Mouse (Mus musculus) neural tube, embryonic 10.5 days (tissue): Measurements from ENCODE around the gene Zcchc4.
A peak's percentile ranks its signal among the peaks of the same experiment; 100 is the strongest.

ENCODE experiments used
- DNase-seq: peaks from one replicate; pipeline ENCODE4 v3.0.0-alpha.2; 2017; ENCODE audit warnings: low spot score; ENCODE audit errors: extremely low spot score

Gene Zcchc4

DNA sequence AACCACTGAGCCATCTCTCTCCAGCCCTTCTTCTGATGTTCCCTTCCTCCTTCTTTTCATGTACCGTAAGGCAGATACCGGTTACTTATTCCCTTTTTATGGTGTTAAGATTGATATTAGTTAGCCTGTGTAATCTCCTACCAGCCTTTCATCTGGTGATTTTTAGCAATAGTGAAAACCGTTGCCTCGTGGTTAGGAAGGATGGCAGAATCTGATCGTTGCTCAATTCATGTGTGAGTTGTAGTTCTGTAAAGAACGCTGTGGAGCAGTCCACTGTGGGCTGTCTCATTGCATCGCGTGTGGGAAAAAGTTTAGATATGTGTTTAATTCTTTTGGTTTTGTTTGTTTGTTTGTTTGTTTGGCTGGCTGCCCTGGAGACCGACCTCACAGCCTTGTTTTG, 18.0 kb downstream of the Zcchc4 start:
- DNase-seq: no peak

- no peak for DNase-seq
These were observed 18.9 kb downstream of the Zcchc4 start for GRCm38 (mm10) chr5:52794109-52794508.

DNA sequence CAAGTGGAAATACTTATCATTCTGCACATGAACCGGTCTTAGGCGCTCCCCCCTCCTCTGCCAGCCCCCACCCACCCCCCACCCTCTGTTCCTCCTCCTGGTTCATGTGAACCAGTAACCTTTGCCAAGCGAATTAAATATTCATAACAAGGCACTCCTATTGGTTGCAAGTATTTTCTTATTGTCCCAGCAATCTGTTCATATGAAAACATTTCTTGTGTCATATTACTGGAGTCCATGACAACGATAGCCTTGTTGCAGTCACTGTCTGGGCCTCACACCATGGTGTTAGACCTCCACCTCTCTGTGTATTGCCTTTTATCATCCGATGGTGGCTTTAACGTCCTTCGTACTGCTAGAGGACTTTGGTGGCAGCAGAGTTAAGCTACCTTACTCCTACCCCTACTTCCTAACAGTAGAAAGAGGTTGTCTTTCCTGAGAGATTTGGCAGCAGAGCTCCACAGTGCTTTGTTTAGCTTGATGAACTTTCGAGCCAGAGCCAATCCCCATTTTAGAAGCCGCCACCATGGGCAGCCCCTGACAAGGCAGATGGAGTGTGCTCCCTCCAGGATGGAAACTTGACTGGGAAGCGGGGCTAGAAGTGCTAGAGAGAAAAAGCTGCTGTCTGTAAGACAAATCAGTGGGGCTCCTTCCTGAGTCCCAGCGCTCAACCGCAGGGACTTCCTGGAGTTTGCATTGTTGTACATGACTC, 24.2 kb downstream of the Zcchc4 start:
- DNase-seq: no peak

GRCm38 (mm10) chr5:52805801-52806200, 30.6 kb downstream of the Zcchc4 start:
- no peak for DNase-seq

GRCm38 (mm10) chr5:52806349-52806748, 31.1 kb downstream of the Zcchc4 start:
- DNase-seq: no peak

DNA sequence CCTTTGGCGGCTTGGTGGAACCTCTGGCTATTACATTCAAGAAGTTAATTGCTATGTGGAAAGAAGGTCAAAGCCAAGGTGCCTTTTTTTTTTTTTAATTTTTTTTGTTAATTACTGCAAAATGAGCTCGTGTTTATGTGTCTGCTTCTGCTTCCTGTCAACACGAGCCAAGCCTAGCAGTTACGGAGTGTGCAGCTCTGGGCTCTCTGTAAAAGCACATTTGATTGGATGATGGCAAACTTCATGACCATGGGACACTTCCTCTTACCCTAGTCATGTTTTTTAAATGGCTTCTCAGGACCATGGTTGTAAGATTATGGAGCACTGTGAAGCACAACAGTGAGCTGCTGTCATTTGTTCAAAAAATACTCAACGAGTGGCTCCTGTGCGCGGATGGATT, 31.8 kb downstream of the Zcchc4 start:
- DNase-seq: no peak

GRCm38 (mm10) chr5:52810446-52810845, 35.2 kb downstream of the Zcchc4 start:
- no peak for DNase-seq

DNA sequence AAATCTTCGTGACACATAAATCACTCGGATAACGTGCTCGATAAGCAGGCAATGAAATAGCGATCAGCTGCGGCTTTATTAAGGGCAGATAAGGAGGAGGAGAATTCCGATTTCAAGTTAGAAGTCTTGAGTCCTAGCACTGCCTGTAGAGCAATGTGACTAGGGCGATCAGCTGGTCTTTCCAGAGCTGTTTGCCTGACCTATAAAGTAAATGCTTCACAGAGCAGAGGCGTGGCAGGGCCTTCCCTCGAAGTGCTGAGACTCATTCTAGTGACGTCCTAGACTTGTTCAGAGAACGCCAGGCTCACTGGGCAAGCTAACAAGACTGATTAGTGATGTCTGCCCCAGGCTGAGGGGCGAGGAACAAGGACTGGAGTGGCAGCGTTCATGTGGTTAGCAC, 35.8 kb downstream of the Zcchc4 start:
- no peak for DNase-seq

DNA sequence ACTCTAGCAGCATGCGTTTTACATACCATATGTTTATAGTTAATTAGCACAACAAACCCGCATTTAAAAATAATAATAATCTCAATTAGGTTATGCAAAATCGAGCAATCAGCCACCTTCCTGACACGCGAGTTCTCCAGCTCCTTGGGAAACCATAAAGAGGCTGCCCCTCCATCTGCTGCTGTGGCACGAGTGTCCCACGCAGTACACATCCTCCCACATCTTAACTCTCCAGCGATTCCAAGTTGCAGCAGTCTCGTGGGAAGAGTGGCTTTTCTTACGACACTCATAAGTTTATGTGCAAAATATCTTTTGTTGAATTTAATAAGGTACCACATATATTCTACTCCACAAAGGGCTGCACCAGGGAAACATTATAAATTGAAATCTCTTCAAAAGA, 37.2 kb downstream of the Zcchc4 start:
- DNase-seq: no peak

DNA sequence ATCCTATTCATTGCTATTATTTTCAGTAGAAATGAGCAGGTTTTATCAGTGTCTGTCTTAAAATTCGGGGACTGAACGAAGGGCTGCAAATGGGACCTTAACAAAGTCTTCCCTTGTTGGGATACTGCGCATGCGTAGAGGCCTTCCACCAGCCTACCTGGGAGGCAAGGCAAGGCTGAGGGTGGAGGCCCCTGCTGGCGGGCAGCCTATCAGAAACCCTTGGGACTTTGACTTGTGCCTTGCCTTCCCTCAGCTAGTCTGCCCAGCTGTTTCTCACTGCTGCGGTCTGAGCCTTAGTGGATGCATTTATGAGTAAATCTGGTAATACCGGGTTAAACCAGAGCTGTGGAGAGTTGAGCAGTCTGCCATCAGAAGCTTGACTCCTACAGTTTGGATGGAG, 38.1 kb downstream of the Zcchc4 start:
- no peak for DNase-seq

DNA sequence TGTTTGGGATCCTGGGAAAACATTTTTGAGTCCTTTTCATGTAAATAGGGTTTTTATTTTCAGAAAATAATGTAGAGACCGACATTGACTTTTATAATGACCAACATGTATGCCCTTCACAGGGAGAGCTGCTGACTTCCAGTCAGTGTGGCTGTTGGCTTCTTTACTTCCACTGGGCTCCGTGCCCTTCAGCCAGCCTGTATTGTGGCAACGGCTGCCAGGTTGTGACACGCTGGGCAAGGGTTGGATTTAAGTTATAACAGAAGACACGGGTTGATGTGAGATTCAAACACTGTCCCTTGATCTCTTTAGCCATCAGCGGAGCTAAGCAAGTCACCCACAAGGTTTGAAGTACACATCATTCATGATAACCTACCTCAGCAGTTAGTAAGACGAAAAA, 43.5 kb downstream of the Zcchc4 start:
- no peak for DNase-seq

DNA sequence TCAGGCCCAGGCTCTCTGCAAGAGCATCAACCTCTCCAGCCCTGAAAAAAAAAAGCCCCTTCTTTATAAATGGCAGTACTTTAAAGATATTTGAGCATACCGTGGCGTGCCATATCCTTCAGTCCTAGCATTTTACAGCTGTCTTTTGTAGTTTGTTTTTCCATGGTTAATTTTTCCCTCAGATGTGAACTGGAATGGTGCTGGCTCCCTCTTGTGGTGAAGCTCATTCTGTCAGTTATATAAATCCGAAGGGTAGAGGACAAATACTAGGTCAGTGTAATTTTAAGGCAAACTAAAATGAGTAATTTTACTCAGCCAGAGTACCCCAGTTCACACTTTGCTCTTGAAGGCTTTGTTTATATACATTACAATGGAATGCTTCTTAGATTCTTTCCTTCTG, 46.5 kb downstream of the Zcchc4 start:
- peak; percentile 27 for DNase-seq

DNA sequence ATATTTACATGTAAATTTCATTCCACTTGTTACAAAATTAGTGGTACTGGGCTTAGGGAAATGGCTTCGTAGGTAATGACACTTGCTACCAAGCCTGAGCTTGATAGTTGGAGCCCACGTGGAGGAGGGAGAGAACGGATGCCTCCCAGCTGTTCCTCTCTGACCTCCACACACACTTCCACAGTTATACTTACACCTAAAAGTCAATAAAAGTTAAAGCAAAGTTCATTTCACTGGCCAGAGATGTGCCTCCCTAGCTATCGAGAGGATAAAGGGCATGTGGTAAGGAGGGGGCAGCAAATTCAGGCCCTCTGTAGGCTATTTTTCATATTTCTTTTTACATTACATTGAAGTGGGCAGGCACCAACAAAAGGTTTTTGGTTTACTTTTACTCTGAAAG, 52.7 kb downstream of the Zcchc4 start:
- DNase-seq: no peak

GRCm38 (mm10) chr5:52833005-52833404, 57.8 kb downstream of the Zcchc4 start:
- DNase-seq: no peak

GRCm38 (mm10) chr5:52833761-52834274, 58.6 kb downstream of the Zcchc4 start, which contains the start of gene Anapc4:
Gene Anapc4 (plus strand): TSS chr5:52834012.
- DNase-seq: peak; percentile 100

GRCm38 (mm10) chr5:52834386-52834785, 59.2 kb downstream of the Zcchc4 start:
- DNase-seq: no peak

- no peak for DNase-seq
These were observed 69.1 kb downstream of the Zcchc4 start for GRCm38 (mm10) chr5:52844319-52844718.

DNA sequence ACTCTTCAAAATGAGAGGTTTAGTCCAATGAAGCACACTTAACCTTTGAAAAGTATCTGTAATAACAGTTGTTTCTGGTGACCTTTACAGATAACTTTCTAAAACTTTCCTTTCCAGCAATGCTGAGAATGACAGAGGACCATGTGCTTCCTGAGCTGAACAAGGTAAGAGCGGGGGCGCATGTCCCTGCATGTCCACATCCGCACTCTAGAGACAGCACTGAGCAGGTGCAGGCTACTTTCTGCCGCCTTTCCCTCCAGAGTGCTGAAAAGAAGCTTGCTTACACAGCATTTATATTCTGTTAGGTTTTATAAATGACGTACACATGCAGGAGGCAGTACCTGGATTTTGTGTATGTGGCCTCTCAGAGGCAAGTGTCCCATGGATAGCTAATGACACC, 80.5 kb downstream of the Zcchc4 start:
- no peak for DNase-seq

- no peak for DNase-seq
These were observed 89.2 kb downstream of the Zcchc4 start for GRCm38 (mm10) chr5:52864446-52864845.

DNA sequence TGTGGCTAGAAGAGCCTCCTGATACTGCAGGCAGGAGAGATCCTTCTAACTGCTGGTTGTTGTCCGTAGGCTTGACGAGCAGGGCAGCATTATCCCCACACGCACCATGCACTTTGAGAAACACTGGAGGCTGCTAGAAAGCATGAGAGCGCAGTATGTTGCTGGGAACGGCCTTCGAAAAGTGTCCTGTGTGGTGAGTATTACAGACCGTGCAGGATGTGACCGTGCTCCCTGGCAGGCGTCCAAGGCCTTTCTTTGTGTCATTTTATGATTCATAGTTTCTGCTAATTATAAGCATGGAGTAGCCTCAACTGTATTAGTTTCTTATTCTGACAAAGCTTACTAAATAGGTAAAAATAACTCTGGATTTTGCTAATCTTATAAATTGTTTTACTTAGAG, 90.6 kb downstream of the Zcchc4 start:
- DNase-seq: no peak

- DNase-seq: no peak
These were observed 91.3 kb downstream of the Zcchc4 start for GRCm38 (mm10) chr5:52866361-52867155.

DNA sequence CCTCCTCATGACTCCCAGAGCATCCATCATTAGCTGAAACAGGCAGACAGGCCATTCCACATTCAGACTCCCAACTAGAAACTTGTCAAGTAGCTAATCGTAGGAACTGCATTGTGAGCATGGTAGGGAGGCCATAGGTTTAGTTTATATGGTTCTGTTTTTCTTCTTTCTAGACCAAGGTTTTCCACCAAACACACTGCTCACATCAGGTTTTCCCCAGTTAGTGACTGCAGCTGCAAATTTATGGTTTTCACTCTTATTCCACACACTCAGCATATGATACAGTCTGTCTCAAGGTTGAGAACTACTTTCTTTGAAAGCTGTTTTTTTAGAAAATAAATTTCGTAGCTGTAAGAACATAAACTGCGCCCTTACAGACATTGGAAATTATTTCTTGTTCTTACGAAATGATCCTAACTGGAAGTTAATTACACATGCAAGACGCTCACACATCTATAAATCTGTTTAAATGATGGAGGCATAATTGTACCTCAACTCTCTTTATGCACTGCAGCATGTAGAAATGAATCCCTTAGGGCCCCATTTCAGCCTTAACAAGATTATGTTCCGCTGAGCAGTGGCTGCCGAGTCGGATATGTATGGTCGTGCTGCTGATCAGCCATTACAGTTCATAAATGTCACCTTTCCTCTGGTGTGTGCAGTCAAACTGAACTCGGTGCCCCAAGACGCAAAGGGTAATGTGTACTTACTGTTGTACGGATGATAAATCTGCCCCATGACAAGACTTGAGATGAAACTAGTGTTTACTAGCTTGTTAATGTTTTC, 93.9 kb downstream of the Zcchc4 start:
- DNase-seq: no peak
